Mouse (Mus musculus) kidney, embryonic 14.5 days (tissue): ENCODE measurements around the gene Zfp385c. TPM values are rescaled to one million over a fixed set of nuclear protein-coding genes. Genes with fewer than 3 reads are reported as not detected.

Experiments
- ATAC-seq: fragments of 200-750 bp; cut with Nextera tagmentation; 2 replicates; pipeline ENCODE4 v1.8.0; 2017; ENCODE audit warnings: moderate number of reproducible peaks, mild to moderate bottlenecking, moderate TSS enrichment, moderate library complexity; ENCODE audit not compliant: low FRiP score, low TSS enrichment
- H3K27ac ChIP-seq: fragments of 300-500 bp; sonication (generic); 2 replicates; pipeline ENCODE4 v1.5.1; 2014; ENCODE audit warnings: low read depth, mild to moderate bottlenecking, low read length, moderate library complexity, mixed read lengths
- H3K27me3 ChIP-seq: fragments of 300-500 bp; sonication (generic); 2 replicates; pipeline ENCODE4 v1.6.1; 2014; ENCODE audit warnings: mild to moderate bottlenecking, low read length; ENCODE audit not compliant: control insufficient read depth, insufficient read depth
- H3K36me3 ChIP-seq: fragments of 300-500 bp; sonication (generic); 2 replicates; pipeline ENCODE4 v1.6.1; 2014; ENCODE audit warnings: low read length, mixed read lengths; ENCODE audit not compliant: control insufficient read depth, insufficient read depth
- H3K4me1 ChIP-seq: fragments of 300-500 bp; sonication (generic); 2 replicates; pipeline ENCODE4 v1.6.1; 2014; ENCODE audit warnings: low read length, mixed read lengths; ENCODE audit not compliant: control insufficient read depth, insufficient read depth
- H3K4me2 ChIP-seq: fragments of 300-500 bp; sonication (generic); replicated peaks from 2 replicates; pipeline ENCODE4 v1.6.1; 2014; ENCODE audit warnings: low read depth, mild to moderate bottlenecking, low read length
- H3K4me3 ChIP-seq: fragments of 300-500 bp; sonication (generic); 2 replicates; pipeline ENCODE4 v1.5.1; 2014; ENCODE audit warnings: mild to moderate bottlenecking, low read length
- H3K9ac ChIP-seq: fragments of 300-500 bp; sonication (generic); 2 replicates; pipeline ENCODE4 v1.6.1; 2014; ENCODE audit warnings: low read depth, mild to moderate bottlenecking, low read length, moderate library complexity
- H3K9me3 ChIP-seq: fragments of 300-500 bp; sonication (generic); 2 replicates; pipeline ENCODE4 v1.6.1; 2016; ENCODE audit warnings: low read length; ENCODE audit not compliant: control insufficient read depth
- WGBS: fragments of 180-500 bp; shearing (Covaris S2); extraction: QIAGEN DNeasy Blood & Tissue Kit; methylation state at CpG from one replicate; pipeline ENCODE4 v1.1.7; 2014; 5-methylcytosine and 5-hydroxymethylcytosine counted together
- polyA plus RNA-seq: library from polyadenylated mRNA; unstranded; fragments of >200 nt; fragmentation: Nextera tagmentation; extraction: Ambion mirVana; gene quantifications from 2 replicates; pipeline ENCODE4 v1.2.1, GENCODE M21; 2014

Gene Zfp385c
- polyA plus RNA-seq, 1 experiment from 2014 or later: 0.50 TPM

DNA sequence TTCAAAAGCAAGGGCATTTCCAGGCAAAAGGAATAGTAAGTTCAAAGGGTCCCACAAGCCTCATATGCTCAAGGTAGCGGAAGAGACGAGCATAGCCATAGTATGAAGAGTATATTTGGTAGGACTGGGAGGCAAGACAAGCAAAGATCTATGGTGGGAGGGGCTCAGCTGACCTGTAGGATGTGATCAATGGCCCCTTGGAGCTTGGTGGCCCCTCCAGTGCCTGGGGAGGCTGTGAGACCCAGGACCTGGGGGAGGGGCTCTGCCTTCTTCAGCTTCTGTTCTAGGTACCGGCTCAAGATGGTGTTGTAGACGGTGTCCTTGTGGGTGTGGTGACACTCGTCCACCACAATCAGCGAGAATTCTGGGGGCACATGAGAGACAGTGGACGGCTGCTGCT, 10.7 kb upstream of the Zfp385c start:
- H3K27me3 ChIP-seq: no peaks in the 10 kb centered on the region
- H3K4me3 ChIP-seq: no peak overlapping the region
- 45% methylated on average over 7 of the region's 7 CpGs for WGBS
- H3K9me3 ChIP-seq: no peaks in the 10 kb centered on the region
- H3K9ac ChIP-seq: no peak overlapping the region
- H3K27ac ChIP-seq: no peak overlapping the region
- no peak for ATAC-seq
- H3K4me2 ChIP-seq: peak overlapping the region; percentile 6; the same call in 1 of the 2 replicates
- H3K36me3 ChIP-seq: peaks cover 35% of the 10 kb centered on the region
- peaks cover 5% of the 10 kb centered on the region; the same call in 1 of the 2 replicates for H3K4me1 ChIP-seq

GRCm38 (mm10) chr11:100702081-100702851, 10.0 kb upstream of the Zfp385c start:
- 38% methylated on average over 19 of the region's 19 CpGs for WGBS
- no peak overlapping the region for H3K9ac ChIP-seq

DNA sequence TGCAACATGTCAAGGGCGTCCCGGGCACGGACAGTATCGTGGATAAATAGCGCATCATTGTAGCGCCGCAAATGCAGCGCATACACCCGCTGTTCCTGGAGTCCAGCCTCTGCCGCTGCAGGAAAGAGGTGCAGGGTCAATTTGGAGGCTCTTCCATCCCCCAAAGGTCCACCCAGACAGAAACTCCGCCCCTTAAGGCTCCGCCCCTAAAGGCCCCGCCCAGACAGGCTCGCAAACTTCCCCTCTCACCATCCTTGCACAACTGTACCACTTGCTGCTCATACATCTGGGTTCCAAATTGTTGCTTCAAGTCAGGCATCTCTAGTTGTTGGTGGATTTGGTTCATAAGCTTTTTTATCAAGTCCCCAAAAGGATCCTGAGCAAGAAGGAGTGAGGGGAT, 9.0 kb upstream of the Zfp385c start:
- WGBS: 2% methylated on average over 14 of the region's 14 CpGs
- Histone ChIP-seq H3K4me2 (peak overlapping the region; percentile 40), H3K4me3 (peak overlapping the region; percentile 24; the same call in 1 of the 2 replicates), H3K36me3 (peaks cover 20% of the 10 kb centered on the region), H3K9me3 (no peaks in the 10 kb centered on the region), H3K4me1 (peaks cover 5% of the 10 kb centered on the region; the same call in 1 of the 2 replicates), H3K27ac (no peak overlapping the region), H3K9ac (no peak overlapping the region), H3K27me3 (no peaks in the 10 kb centered on the region)
- no peak for ATAC-seq

More at GRCm38 (mm10) chr11:100702081-100702851, 10.0 kb upstream of the Zfp385c start:
- H3K4me2 ChIP-seq: peak overlapping the region; percentile 6; the same call in 1 of the 2 replicates
- H3K4me1 ChIP-seq: peaks cover 5% of the 10 kb centered on the region; the same call in 1 of the 2 replicates
- H3K27me3 ChIP-seq: no peaks in the 10 kb centered on the region
- H3K9me3 ChIP-seq: no peaks in the 10 kb centered on the region
- no peak overlapping the region for H3K4me3 ChIP-seq
- H3K27ac ChIP-seq: no peak overlapping the region
- ATAC-seq: peak; percentile 48
- peaks cover 29% of the 10 kb centered on the region for H3K36me3 ChIP-seq

GRCm38 (mm10) chr11:100700710-100701109, 8.5 kb upstream of the Zfp385c start:
- 68% methylated on average over 3 of the region's 3 CpGs for WGBS
- peak overlapping the region; percentile 40; the same call in 1 of the 2 replicates for H3K4me2 ChIP-seq
- no peaks in the 10 kb centered on the region for H3K27me3 ChIP-seq
- no peak overlapping the region for H3K4me3 ChIP-seq
- H3K9me3 ChIP-seq: no peaks in the 10 kb centered on the region
- no peak overlapping the region for H3K27ac ChIP-seq
- peaks cover 5% of the 10 kb centered on the region; the same call in 1 of the 2 replicates for H3K4me1 ChIP-seq
- H3K36me3 ChIP-seq: peaks cover 14% of the 10 kb centered on the region
- ATAC-seq: no peak
- H3K9ac ChIP-seq: no peak overlapping the region

- Histone ChIP-seq H3K36me3 (no peaks in the 10 kb centered on the region), H3K27ac (no peak overlapping the region), H3K4me2 (no peak overlapping the region), H3K9ac (no peak overlapping the region), H3K4me3 (no peak overlapping the region), H3K4me1 (peaks cover 5% of the 10 kb centered on the region; the same call in 1 of the 2 replicates), H3K27me3 (no peaks in the 10 kb centered on the region), H3K9me3 (no peaks in the 10 kb centered on the region)
- WGBS: 71% methylated on average over 7 of the region's 7 CpGs
- ATAC-seq: no peak
Observed at GRCm38 (mm10) chr11:100697921-100698320, 5.7 kb upstream of the Zfp385c start.

DNA sequence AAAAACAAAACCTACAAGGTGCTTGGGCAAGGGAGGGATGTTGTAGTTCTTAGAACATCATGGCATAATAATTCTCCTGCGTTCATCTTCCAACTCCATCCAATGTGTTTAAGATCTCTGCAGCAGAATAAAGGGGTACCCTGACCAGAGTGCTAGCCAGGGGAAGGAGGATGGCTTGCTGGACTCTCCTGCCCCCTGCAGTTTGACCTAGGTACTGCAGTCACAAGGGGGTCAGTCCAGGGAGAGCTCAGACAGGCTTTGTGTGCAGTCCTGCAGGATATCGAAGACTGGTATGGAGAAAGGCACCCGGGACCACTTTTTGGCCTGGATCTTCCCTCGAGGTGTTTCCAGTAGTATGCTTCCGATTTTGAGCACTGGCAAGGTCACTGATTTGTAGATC, 2.7 kb upstream of the Zfp385c start:
- no peak overlapping the region for H3K9ac ChIP-seq
- H3K9me3 ChIP-seq: no peaks in the 10 kb centered on the region
- peak; percentile 68 for ATAC-seq
- H3K4me2 ChIP-seq: no peak overlapping the region
- H3K4me1 ChIP-seq: no peaks in the 10 kb centered on the region
- peaks cover 3% of the 10 kb centered on the region; the same call in 1 of the 2 replicates for H3K27me3 ChIP-seq
- no peaks in the 10 kb centered on the region for H3K36me3 ChIP-seq
- H3K4me3 ChIP-seq: no peak overlapping the region
- no peak overlapping the region for H3K27ac ChIP-seq
- WGBS: 44% methylated on average over 5 of the region's 5 CpGs

- Histone ChIP-seq H3K9me3 (no peaks in the 10 kb centered on the region), H3K36me3 (no peaks in the 10 kb centered on the region), H3K4me1 (no peaks in the 10 kb centered on the region), H3K9ac (no peak overlapping the region), H3K4me2 (no peak overlapping the region), H3K4me3 (no peak overlapping the region), H3K27me3 (peaks cover 3% of the 10 kb centered on the region; the same call in 1 of the 2 replicates), H3K27ac (no peak overlapping the region)
- no peak for ATAC-seq
- WGBS: 14% methylated on average over 5 of the region's 5 CpGs
Observed at GRCm38 (mm10) chr11:100693154-100693553, 899 bp upstream of the Zfp385c start.

GRCm38 (mm10) chr11:100690389-100690788, 1.9 kb downstream of the Zfp385c start:
- Histone ChIP-seq H3K4me1 (no peaks in the 10 kb centered on the region), H3K9me3 (no peaks in the 10 kb centered on the region), H3K4me3 (no peak overlapping the region), H3K9ac (no peak overlapping the region), H3K27me3 (peaks cover 3% of the 10 kb centered on the region; the same call in 1 of the 2 replicates), H3K36me3 (no peaks in the 10 kb centered on the region), H3K27ac (no peak overlapping the region), H3K4me2 (no peak overlapping the region)
- no peak for ATAC-seq
- 74% methylated on average over 7 of the region's 7 CpGs for WGBS

DNA sequence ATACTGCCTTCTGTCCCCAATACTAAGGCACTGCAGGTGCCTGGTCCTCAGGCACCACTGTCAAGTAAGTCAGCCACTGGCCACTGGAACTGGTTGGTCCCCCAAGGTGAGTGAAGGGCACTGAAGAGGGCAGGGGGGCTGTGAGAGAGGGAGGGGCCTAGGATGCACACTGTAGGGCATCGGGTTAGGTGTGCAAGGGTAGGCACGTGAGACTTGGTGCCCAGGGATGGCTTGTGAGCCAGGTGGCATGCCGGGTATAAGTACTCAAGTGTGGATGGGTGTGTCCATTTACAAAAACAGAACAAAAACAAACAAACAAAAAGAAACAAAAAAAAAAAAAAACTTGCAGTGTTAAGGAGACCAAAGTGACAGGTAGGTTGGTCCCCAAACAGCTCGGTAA, 3.8 kb downstream of the Zfp385c start:
- no peak for ATAC-seq
- Histone ChIP-seq H3K27ac (no peak overlapping the region), H3K9ac (no peak overlapping the region), H3K4me3 (no peak overlapping the region), H3K36me3 (no peaks in the 10 kb centered on the region), H3K27me3 (peaks cover 3% of the 10 kb centered on the region; the same call in 1 of the 2 replicates), H3K4me1 (no peaks in the 10 kb centered on the region), H3K9me3 (no peaks in the 10 kb centered on the region), H3K4me2 (no peak overlapping the region)
- WGBS: 71% methylated on average over 4 of the region's 4 CpGs
